Mouse (Mus musculus) adrenal gland, adult (tissue): ENCODE measurements around the gene Gm14443.
A peak's percentile ranks its signal among the peaks of the same experiment; 100 is the strongest.
"Not testable (repeated sequence)": the region's sequence is repeated elsewhere in the genome, so short reads cannot be mapped to it uniquely, and the experiment has no call there.

Experiments
- DNase-seq, 2 experiments: peaks; one replicate each; pipeline ENCODE4 v3.0.0; 2022 to 2023; ENCODE audit warnings: low spot score in 1 of 2; ENCODE audit not compliant: inconsistent age in 2 of 2

Gm14443 gene

GRCm38 (mm10) chr2:175175401-175176180, at the start of gene Gm14443:
Gene Gm14443, minus strand, starts transcription at chr2:175175871.
- not testable (repeated sequence) for DNase-seq

GRCm38 (mm10) chr2:175206732-175207131, 31.1 kb upstream of the Gm14443 start, which contains the start of gene Gm14391:
Gene Gm14391, minus strand, starts transcription at chr2:175206917.
- not testable (repeated sequence) for DNase-seq

DNA sequence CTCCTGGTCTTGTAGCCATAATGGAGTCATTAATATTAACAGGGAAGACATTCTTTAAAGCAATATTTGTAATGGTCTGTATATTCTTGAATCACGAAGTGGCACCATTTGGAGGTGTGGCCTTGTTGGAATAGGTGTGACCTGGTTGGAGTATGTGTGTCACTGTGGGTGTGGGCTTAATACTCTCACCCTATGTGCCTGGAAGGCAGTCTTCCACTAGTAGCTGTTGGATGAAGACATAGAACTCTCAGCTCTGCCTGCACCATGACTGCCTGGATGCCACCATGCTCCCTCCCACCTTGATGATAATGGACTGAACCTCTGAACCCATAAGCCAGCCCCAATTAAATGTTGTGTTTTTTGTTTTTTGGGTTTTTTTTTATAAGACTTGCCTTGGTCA, 3.3 kb upstream of the Gm14443 start:
- not testable (repeated sequence) for DNase-seq

DNA sequence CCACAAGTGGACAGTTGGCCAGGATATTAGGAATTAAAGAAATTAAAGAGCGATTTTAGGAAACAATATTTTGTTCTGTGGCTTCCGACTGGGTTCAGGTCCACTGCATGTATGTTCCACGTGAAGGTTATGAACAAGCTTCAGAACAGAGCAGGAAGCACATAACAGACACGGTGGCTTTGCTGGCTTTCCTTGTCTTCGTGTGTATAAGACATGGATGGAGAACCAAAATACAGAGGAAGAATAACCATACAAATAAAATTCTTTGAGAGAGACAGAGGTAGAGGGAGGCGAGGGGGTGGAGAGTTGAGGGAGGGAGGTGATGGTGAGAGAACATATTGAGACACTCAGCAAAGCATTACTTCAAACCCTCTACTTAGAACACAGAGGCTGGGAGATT, 641 bp upstream of the Gm14443 start:
- no peak for DNase-seq

DNA sequence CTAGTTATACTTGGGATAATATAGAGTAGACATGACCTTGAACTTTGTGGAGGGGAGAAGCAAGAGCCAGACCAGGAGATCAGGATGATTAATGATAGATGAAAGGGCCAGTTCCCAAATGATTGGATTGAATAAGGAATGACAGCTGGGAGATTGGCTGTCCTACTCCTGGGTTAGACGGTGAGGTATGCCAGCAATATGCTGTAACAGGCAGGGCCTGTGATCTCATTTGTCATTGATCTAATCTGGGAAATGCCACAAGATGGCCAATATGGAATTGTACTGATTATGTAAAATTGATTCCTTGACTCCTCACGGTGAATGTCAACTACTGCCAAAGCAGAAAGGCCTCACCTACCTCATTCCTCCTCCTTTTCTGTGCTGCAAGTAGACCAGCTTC, 1.6 kb downstream of the Gm14443 start:
- DNase-seq, result peak in 1 of 2 experiments; percentile 59

DNA sequence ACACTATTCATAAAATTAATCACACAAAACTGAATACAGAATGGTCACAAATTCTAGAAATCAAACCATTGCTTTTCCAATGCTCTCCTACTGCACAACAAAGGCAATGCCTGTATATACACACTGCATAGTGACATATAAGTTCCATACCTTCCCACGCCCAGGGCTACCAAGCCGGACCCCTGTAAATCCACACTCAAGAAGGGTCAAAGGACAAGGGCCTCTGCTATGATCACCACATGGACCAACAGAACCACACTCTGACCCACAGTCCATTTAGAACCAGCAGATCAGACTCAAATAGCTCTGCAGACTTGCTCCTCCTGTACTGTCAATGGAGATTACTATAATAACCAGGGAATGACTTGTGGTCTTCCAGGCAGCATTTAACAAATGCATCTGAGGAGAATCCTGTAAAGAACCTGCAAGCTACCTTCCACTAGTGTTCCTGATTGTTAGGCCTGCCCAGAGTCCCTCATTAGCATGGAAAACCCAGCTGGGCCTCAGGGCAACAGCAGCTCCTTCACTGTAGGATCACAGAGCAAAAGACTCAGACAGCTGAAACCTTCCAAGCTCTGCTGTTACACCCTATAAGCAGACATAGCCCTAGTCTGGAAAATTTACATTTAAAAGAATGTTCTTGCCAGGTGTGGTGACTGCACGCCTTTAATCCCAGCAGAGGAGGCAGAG, 2.6 kb downstream of the Gm14443 start:
- not testable (repeated sequence) for DNase-seq

DNA sequence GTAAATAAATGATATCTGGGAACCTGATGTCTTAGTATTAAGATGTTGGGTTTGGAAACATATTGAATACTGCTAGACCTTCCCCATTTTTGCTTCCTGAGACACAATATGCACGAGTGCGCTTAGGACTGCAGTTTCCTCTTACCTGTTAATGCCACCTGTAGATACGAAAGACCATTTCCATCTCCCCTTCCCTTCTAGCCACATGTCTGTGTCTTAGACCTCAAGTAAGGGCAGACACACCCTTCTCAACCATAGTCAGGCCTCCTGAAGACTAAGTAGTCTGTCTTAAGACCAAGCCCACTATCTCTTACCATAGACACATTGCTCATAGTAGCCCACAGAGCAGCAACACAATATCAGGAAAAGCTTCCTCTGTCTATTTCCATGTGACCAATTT, 3.5 kb downstream of the Gm14443 start:
- DNase-seq, result no peak

DNA sequence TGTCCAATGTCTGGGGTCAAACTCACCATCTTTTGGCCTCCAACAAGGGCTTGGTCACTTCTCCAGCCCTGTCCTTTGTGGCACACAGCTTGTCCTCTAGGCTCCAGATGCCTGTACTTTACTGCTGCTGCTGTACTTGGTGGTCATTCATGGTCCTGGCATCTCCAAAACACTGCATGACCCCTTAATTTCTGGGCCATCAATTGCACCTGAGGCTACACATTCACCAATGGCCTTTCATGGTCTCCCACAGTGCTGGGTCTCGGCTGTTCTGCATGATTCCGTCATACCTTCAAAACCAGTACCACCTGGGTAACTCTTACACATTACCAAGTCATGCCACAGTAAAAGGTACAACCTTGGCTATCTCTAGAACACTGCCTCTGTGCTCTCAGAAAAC, 8.8 kb downstream of the Gm14443 start:
- not testable (repeated sequence) for DNase-seq

DNA sequence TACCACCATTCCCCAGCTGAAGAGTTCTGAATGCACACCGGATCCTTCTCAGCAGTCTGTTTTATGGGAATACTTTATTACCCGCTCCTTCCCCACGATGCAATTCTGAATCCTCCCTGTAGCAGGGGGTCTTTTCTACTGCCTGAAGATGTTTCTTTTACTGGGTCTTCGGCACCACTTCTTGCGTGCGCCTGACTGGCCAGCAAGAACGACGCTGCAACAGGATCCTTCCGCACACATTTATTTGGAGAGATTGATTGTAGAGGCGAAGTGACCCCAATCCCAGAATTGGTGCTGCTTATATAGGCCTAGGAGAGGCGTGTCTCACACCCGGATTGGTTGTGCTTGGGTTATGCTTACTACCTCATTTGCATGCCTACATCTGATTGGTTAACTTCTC, 10.6 kb downstream of the Gm14443 start:
- DNase-seq, result not testable (repeated sequence)

DNA sequence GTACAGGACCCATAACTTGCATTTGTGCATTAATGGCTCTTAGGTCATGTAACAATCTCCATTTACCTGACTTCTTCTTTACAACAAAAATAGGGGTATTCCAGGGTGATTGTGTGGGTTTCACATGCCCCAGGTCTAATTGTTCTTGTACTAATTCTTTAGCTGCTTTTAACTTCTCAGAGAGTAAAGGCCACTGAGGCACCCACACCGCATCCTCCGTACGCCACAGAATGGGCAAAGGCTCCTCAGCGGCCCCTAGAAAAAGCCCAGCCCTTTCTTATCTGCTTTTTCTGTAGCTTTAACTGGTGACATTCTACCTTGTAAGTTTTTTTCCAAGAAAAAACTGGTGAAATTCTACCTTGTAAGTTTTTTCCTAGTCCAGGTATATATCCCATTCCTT, 14.2 kb downstream of the Gm14443 start:
- DNase-seq, result not testable (repeated sequence)

- no peak for DNase-seq
Observed at GRCm38 (mm10) chr2:175158642-175159041, 17.0 kb downstream of the Gm14443 start.

DNA sequence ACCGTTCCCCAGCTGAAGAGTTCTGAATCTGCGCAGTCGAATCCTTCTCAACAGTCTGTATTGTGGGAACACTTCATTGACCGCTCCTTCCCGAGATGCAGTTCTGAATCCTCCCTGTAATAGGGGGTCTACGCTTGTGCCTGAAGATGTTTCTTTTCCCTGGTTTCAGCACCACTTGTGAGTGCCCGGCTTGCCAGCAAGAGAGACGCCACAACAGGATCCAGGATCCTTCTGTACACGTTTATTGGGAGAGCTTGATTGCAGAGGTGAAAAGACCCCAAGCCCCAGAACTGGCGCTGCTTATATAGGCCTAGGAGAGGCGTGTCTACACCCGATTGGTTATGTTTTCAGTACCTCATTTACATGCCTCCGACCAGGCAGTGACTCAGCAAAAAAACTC, 19.0 kb downstream of the Gm14443 start:
- DNase-seq, result no peak

- not testable (repeated sequence) for DNase-seq
Observed at GRCm38 (mm10) chr2:175141993-175142295, 33.7 kb downstream of the Gm14443 start, which contains the start of gene Gm14399. Gene Gm14399, minus strand, starts transcription at chr2:175142012.

GRCm38 (mm10) chr2:175141118-175141992, 34.3 kb downstream of the Gm14443 start:
- DNase-seq, result peak; percentile 53 to 91

DNA sequence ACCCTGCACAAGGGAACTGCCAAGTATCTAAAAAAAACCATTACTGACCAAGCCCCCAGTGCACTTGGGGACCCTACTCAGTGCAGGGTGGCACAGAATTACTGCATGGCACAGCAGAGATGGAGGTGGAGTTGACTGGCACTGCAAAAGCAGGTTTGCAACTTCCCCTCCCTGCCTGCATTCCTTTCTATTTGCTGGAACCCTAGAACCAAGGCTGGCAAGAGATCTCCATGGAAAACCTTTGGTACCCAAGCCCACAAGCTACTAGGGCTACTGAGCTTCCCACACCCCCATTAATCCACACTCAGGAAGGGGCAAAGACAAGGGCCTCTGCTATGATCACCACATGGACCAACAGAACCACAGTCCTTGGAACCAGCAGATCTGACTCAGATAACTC, 35.0 kb downstream of the Gm14443 start:
- DNase-seq, result peak in 1 of 2 experiments; percentile 58
